Mouse (Mus musculus) bone marrow macrophage, adult 2 months (primary cell): ENCODE data around the gene Nfyb.

ENCODE experiments used
- CTCF ChIP-seq: IDR thresholded peaks from 2 replicates; pipeline ENCODE4 v1.5.1; 2012; ENCODE audit warnings: low read depth, mild to moderate bottlenecking, low read length, moderate library complexity
- POLR2A ChIP-seq: IDR thresholded peaks from 2 replicates; pipeline ENCODE4 v1.6.1; 2012; ENCODE audit warnings: mild to moderate bottlenecking, low read depth, low read length, borderline replicate concordance

GRCm38 (mm10) chr10:82797119-82797491, 33.2 kb upstream of the Nfyb start:
- TF ChIP-seq POLR2A (no peak), CTCF (no peak)
